Mouse (Mus musculus) midbrain, postnatal 0 days (tissue): ENCODE data around the gene Creld1. TPM values are rescaled to one million over a fixed set of nuclear protein-coding genes. Genes with fewer than 3 reads are reported as not detected.

Source experiments
- ATAC-seq: fragments of 200-750 bp; cut with Nextera tagmentation; 2 replicates; pipeline ENCODE4 v1.8.0; 2017; ENCODE audit warnings: moderate number of reproducible peaks, mild to moderate bottlenecking, moderate TSS enrichment, moderate library complexity; ENCODE audit not compliant: low FRiP score
- DNase-seq: peaks from one replicate; pipeline ENCODE4 v3.0.0-alpha.2; 2015; ENCODE audit warnings: low spot score
- H3K27ac ChIP-seq: fragments of 300-500 bp; sonication (generic); 2 replicates; pipeline ENCODE4 v1.5.1; 2014; ENCODE audit warnings: low read depth, mild to moderate bottlenecking, low read length, mixed read lengths
- H3K27me3 ChIP-seq: fragments of 300-500 bp; sonication (generic); 2 replicates; pipeline ENCODE4 v1.6.1; 2014; ENCODE audit warnings: low read length, control low read depth, mixed read lengths; ENCODE audit not compliant: insufficient read depth
- H3K36me3 ChIP-seq: fragments of 300-500 bp; sonication (generic); 2 replicates; pipeline ENCODE4 v1.6.1; 2014; ENCODE audit warnings: low read length, control low read depth, mixed read lengths; ENCODE audit not compliant: insufficient read depth
- H3K4me1 ChIP-seq: fragments of 300-500 bp; sonication (generic); 2 replicates; pipeline ENCODE4 v1.6.1; 2014; ENCODE audit warnings: mild to moderate bottlenecking, control low read depth, antibody characterized with exemption, low read length, mixed read lengths; ENCODE audit not compliant: insufficient read depth
- H3K4me2 ChIP-seq: fragments of 300-500 bp; sonication (generic); 2 replicates; pipeline ENCODE4 v1.6.1; 2014; ENCODE audit warnings: low read depth, mild to moderate bottlenecking, low read length, mixed read lengths; ENCODE audit not compliant: poor library complexity, severe bottlenecking
- H3K4me3 ChIP-seq: fragments of 300-500 bp; sonication (generic); 2 replicates; pipeline ENCODE4 v1.5.1; 2014; ENCODE audit warnings: low read depth, mild to moderate bottlenecking, low read length, moderate library complexity
- H3K9ac ChIP-seq: fragments of 300-500 bp; sonication (generic); replicated peaks from 2 replicates; pipeline ENCODE4 v1.6.1; 2014; ENCODE audit warnings: mild to moderate bottlenecking, low read length, moderate library complexity, mixed read lengths; ENCODE audit not compliant: poor library complexity, severe bottlenecking
- H3K9me3 ChIP-seq: fragments of 300-500 bp; sonication (generic); 2 replicates; pipeline ENCODE4 v1.6.1; 2016; ENCODE audit warnings: low read length, control low read depth
- CTCF ChIP-seq: IDR thresholded peaks from 2 replicates; pipeline ENCODE4 v1.5.1; 2016; ENCODE audit warnings: antibody characterized with exemption, mild to moderate bottlenecking
- WGBS: fragments of 180-500 bp; shearing (Covaris S2); extraction: QIAGEN DNeasy Blood & Tissue Kit; methylation state at CpG from one replicate; pipeline ENCODE4 v1.1.7; 2014; 5-methylcytosine and 5-hydroxymethylcytosine counted together
- polyA plus RNA-seq: library from polyadenylated mRNA; unstranded; fragments of >200 nt; fragmentation: Nextera tagmentation; extraction: Ambion mirVana; gene quantifications from 2 replicates; pipeline ENCODE4 v1.2.1, GENCODE M21; 2015
- total RNA-seq: library from RNA; depleted of rRNA; stranded (reverse); fragments of >200 nt; gene quantifications from 2 replicates; pipeline ENCODE4 v1.2.3, GENCODE M21; 2014

The Creld1 gene
- total and polyA plus RNA-seq, 2 experiments from 2014 or later, result 43.0 to 56.6 TPM

DNA sequence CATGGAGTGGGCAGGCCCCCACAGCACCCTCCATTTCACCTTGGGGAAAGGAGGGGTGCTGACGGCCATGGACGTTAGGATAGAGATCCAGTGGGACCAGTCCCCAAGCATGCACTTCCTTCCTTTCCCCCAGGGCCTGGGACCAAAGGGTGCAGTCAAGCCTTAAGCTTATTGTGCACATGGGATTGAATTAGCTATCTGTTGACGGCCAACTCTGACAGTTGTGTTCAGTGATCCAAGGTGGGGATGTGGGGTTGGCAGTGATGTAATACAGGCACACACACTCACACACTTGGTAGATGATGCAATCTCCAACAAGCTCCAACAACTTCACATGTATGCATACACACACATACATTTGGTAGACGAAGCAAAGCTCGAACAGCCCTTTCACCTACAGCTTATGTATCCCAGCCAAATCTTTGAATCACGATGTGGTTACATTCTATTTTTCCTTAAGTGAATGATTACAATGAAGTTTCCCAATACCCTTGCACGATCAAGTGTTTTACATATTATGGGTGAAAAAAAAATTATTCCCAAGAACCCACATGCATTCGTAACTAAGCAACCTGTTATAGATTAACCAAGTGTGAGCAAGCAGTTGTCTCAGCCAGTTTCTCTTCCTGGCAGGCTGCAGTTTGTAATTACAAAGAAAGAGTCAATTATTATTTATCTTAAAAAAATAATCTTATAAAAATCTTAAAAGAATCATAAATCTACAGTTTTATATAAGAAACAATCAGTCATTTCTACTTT is 38.7 kb upstream of the Creld1 start:
- Histone ChIP-seq H3K27me3 (no peaks in the 10 kb centered on the region), H3K27ac (no peak overlapping the region), H3K4me3 (no peak overlapping the region), H3K9ac (no peak overlapping the region), H3K4me1 (peaks cover 6% of the 10 kb centered on the region; the same call in 1 of the 2 replicates), H3K36me3 (peaks cover 17% of the 10 kb centered on the region), H3K4me2 (no peak overlapping the region), H3K9me3 (no peaks in the 10 kb centered on the region)
- 92% methylated on average over 6 of the region's 8 CpGs for WGBS
- no peak for DNase-seq
- TF ChIP-seq CTCF, result no peak
- ATAC-seq, result no peak

- Histone ChIP-seq H3K27me3 (no peaks in the 10 kb centered on the region), H3K4me2 (no peak overlapping the region), H3K9me3 (no peaks in the 10 kb centered on the region), H3K4me3 (no peak overlapping the region), H3K36me3 (peaks cover 17% of the 10 kb centered on the region), H3K9ac (no peak overlapping the region), H3K4me1 (peaks cover 6% of the 10 kb centered on the region; the same call in 1 of the 2 replicates), H3K27ac (no peak overlapping the region)
- ATAC-seq (no peak), DNase-seq (peak; percentile 64)
- no peak for TF ChIP-seq CTCF
- WGBS, result 98% methylated on average over 4 of the region's 4 CpGs
These were observed 35.5 kb upstream of the Creld1 start for GRCm38 (mm10) chr6:113447639-113448038.

DNA sequence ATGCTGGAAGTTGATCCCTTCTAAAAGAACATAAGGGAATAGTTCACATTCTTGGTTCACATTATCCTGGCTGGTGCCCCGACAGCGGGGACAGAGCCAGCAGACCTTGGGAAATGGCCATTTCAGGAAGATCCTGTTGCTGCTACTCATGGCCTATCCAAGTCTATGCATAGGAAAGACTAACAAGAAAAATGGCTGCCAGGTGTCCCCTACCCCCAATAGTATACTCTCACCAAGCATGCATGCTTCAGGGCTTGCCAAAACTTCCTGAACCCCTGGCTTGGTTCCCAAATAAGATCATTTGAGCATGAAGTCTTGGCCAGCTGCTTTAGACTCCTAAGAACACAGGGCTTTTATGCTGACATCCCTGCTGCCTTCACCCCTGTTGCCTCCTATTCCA is 31.3 kb upstream of the Creld1 start:
- no peaks in the 10 kb centered on the region for H3K4me1 ChIP-seq
- 86% methylated on average over 2 of the region's 2 CpGs for WGBS
- no peak overlapping the region for H3K4me2 ChIP-seq
- no peak overlapping the region for H3K9ac ChIP-seq
- DNase-seq (peak; percentile 77), ATAC-seq (no peak)
- H3K9me3 ChIP-seq, result no peaks in the 10 kb centered on the region
- H3K4me3 ChIP-seq, result no peak overlapping the region
- no peaks in the 10 kb centered on the region for H3K27me3 ChIP-seq
- no peak overlapping the region for H3K27ac ChIP-seq
- H3K36me3 ChIP-seq, result peaks cover 17% of the 10 kb centered on the region
- TF ChIP-seq CTCF, result no peak

DNA sequence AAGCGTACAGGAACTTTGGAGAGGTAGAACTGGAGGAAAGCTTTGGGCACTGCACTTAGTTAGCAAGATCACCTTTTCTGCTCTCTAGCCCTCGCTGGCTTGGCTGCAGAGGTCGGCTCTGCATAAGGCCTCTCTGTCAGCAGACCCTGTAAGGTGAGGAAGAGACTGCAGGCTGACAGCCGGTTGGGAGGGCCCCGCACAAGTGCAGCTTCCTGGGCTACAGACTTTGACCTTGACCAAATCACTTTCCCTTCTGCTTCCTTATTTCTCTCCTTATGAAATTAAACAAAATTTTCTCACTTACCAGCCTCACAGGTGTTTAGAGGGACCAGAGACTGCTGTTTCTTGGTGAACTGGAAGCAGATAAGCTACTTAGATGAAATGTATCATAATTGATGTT is 28.1 kb upstream of the Creld1 start:
- Histone ChIP-seq H3K4me2 (no peak overlapping the region), H3K9ac (no peak overlapping the region), H3K27ac (no peak overlapping the region), H3K9me3 (no peaks in the 10 kb centered on the region), H3K36me3 (no peaks in the 10 kb centered on the region), H3K4me1 (no peaks in the 10 kb centered on the region), H3K4me3 (no peak overlapping the region), H3K27me3 (no peaks in the 10 kb centered on the region)
- no peak for DNase-seq
- ATAC-seq, result no peak
- 70% methylated on average over 5 of the region's 5 CpGs for WGBS
- TF ChIP-seq CTCF, result no peak

DNA sequence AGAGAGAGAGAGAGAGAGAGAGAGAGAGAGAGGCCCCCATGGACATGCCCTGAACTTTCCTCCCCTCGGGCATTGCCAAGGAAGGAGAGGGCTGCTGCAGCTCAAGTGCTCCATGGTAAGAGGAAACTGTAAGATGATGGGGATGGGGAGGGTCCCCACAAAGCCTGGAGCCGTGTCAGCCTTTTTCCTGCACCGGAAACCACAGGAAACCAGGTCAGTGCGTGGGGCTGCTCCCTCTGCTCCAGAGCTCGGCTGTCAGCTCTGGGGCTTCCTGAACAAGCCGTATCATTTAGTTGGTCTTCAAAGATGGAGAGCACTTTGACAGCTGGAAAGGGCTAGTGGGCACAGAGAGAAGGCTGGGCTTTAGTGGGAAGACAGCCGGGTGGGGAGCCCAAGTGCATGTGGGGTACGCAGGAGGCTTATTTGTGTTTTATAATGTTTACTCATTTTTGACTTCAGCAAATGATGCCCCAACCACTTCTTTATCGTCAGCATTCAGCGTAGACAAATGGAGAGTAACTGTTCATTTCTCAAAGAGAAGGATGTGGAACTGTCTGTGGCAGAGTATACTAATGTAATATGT is 25.1 kb upstream of the Creld1 start, which contains the start of gene Il17re:
TSS of gene Il17re (plus strand) at position 533 of the 583 bp plus-strand sequence.
- H3K4me1 ChIP-seq, result no peaks in the 10 kb centered on the region
- no peak within 1 kb of the TSS for H3K27ac ChIP-seq
- no peaks in the 10 kb centered on the region for H3K36me3 ChIP-seq
- H3K9me3 ChIP-seq, result no peaks in the 10 kb centered on the region
- DNase-seq, result no peak
- no peak within 1 kb of the TSS for H3K9ac ChIP-seq
- ATAC-seq, result no peak
- H3K4me3 ChIP-seq, result no peak within 1 kb of the TSS
- H3K27me3 ChIP-seq, result no peaks in the 10 kb centered on the region
- no peak for TF ChIP-seq CTCF
- no peak within 1 kb of the TSS for H3K4me2 ChIP-seq
- 75% methylated on average over 10 of the region's 10 CpGs for WGBS

GRCm38 (mm10) chr6:113458635-113459034 is 24.5 kb upstream of the Creld1 start:
- ATAC-seq (no peak), DNase-seq (no peak)
- Histone ChIP-seq H3K27ac (no peak overlapping the region), H3K4me1 (no peaks in the 10 kb centered on the region), H3K27me3 (no peaks in the 10 kb centered on the region), H3K9me3 (no peaks in the 10 kb centered on the region), H3K4me3 (no peak overlapping the region), H3K9ac (no peak overlapping the region), H3K4me2 (no peak overlapping the region), H3K36me3 (no peaks in the 10 kb centered on the region)
- 69% methylated on average over 10 of the region's 10 CpGs for WGBS
- no peak for TF ChIP-seq CTCF
